Mouse (Mus musculus) cerebellum, postnatal 25 days (tissue): ENCODE measurements around the gene Gpr107.

Experiments used
- DNase-seq, 2 experiments: peaks; one replicate each; pipeline ENCODE4 v3.0.0; 2021; ENCODE audit warnings: mixed read lengths in 2 of 2

Gpr107 gene

GRCm38 (mm10) chr2:31151892-31152812 is at the start of gene Gpr107:
Gpr107 (plus strand) TSS chr2:31152316.
- DNase-seq = peak; percentile 79 to 85

- DNase-seq = peak in 1 of 2 experiments; percentile 41
Observed at GRCm38 (mm10) chr2:31103321-31103720, 48.8 kb upstream of the Gpr107 start.

DNA sequence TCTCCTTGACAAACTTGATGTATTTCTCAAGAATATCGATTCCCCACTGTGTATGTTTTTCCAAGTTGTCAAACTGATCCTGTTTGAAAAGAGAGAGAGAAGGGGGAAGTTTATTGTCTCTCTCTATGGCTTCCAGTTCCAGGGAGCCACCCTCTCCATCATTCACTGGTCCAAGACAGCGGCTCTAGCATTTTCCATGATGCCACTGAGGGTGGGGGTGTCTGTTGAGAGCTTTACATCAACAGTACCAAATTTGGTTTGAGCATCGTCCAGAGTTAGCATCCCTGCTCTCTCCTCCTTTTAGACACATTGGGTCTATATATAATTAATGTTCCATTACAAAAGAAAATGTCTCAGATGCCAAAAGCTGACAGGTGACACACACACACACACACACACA is 46.8 kb upstream of the Gpr107 start:
- peak in 1 of 2 experiments; percentile 33 for DNase-seq

- no peak for DNase-seq
Observed at GRCm38 (mm10) chr2:31106004-31106403, 46.1 kb upstream of the Gpr107 start.

- peak; percentile 91 to 92 for DNase-seq
Observed at GRCm38 (mm10) chr2:31106621-31107320, 45.3 kb upstream of the Gpr107 start.

DNA sequence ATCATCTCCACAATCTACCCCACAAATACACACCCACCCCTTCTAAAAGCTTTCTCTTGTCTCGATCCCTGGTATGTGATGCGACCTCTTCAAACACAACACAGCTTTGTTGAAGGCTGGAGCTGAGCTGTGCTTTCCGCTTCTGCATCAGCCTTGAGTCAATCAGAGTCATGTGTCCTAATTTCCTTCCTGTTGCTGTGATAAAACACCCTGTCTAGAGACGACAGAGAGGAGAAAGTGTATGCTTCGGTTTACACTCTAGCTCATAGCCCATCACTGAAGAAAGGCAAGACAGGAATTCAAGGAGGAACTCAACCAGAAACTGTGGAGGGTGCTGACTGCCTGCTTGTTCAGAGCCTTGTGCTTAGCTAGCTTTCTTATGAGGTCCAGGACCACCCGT is 43.9 kb upstream of the Gpr107 start:
- DNase-seq = no peak

GRCm38 (mm10) chr2:31109960-31110548 is 42.1 kb upstream of the Gpr107 start:
- no peak for DNase-seq

- no peak for DNase-seq
Observed at GRCm38 (mm10) chr2:31111685-31112084, 40.4 kb upstream of the Gpr107 start.

DNA sequence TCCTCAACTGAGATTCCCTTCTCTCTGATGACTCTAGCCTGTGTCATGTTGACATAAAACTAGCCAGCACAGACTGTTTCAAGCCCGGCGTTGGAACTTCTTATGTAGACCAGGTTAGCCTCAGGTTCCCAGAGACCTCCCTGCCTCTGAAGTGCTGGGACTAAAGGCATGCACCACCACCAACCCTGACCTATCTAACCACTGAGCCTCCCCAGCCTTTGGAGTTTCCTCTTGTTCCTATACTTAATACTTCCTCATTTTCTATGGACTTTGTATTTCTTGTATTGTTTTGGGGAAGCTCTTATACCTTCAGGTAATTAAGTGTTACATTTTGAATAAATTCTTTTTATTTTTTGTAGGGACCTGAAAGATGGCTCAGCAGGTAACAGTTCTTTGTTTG is 37.9 kb upstream of the Gpr107 start:
- no peak for DNase-seq

- DNase-seq = no peak
Observed at GRCm38 (mm10) chr2:31115091-31115942, 36.8 kb upstream of the Gpr107 start.

DNA sequence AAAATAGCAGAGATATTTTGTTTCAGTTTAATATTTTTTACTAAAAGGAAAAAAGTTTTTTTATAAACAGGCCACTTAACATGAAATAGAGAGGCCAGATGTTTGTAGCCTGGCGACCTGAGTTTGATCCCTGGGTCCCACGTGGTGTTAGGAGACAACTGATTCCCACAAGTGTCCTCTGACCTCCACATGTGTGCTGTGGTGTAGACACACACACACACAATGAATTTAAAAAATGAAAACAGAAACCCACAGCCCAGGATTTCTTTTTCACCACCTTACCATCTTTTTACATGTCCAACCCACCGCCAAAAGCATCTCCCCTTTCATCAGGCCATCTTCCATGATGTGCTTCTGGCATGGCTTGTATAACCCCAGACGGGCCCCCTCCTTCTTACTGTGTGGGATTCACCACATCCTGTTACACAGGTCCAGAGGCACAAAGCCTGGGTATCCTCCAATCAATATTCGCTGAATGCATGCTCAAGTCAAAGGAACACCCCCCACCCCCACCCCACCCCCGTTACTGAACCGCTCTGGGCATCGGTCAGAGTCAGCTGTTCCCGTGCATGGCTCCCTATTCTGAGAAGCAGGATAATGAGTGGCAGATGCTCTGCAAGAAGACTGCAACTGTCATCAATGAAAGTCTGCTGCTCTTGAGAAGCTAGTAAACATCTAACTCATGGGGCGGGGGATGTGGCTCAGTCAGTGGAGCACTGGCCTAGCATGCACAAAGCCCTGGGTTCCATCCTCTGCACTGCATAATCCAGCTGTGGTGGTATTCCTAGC is 36.0 kb upstream of the Gpr107 start:
- peak in 1 of 2 experiments; percentile 27 for DNase-seq

- DNase-seq = no peak
Observed at GRCm38 (mm10) chr2:31118211-31118610, 33.9 kb upstream of the Gpr107 start.

- DNase-seq = peak in 1 of 2 experiments; percentile 27
Observed at GRCm38 (mm10) chr2:31118639-31119380, 33.3 kb upstream of the Gpr107 start.

- peak; percentile 76 to 82 for DNase-seq
Observed at GRCm38 (mm10) chr2:31119795-31120194, 32.3 kb upstream of the Gpr107 start.

DNA sequence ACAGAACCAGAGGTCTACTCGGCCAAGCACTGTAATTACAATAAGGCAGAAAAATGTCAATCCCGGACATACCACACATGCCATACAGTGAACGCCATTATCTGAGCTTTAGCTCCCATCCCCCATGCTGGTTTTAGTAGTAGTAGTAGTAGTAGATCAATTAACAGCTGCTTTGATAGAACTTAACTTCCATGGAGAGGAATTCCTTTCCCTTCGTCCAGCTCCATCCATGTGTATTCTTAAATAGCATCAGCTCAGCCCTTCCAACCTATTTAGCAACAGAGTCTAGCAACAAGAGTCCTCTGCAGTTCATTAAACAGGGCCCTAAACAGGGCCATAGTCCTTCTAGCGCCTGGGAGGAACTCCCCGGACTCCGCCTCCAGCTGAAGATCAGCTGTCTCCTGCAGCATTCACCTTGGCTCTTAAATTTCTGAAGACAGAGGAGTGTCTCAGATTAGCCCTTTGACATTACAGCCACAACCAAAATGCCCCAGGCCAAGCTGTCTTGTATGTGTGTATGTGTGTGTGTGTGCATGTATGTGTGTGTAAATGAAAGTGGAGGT is 30.9 kb upstream of the Gpr107 start:
- no peak for DNase-seq

DNA sequence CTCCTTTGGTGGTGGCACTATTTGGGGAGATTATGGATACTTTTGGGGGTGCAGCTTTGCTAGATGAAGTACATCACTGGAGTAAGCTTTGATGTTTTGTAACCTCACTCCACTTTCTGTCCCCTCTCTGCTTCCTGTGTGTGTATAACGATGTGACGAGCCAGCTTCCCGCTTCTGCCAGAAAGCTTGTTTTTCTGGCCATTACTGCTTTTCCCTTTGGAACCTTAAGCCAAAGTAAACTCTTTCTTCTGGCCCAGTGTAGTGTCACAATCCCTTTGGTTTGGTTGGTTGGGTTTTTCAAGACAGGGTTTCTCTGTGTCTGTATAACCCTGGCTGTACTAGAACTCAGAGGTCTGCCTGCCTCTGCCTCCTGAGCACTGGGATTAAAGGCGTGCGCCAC is 29.3 kb upstream of the Gpr107 start:
- DNase-seq = no peak

GRCm38 (mm10) chr2:31123493-31123892 is 28.6 kb upstream of the Gpr107 start:
- no peak for DNase-seq

DNA sequence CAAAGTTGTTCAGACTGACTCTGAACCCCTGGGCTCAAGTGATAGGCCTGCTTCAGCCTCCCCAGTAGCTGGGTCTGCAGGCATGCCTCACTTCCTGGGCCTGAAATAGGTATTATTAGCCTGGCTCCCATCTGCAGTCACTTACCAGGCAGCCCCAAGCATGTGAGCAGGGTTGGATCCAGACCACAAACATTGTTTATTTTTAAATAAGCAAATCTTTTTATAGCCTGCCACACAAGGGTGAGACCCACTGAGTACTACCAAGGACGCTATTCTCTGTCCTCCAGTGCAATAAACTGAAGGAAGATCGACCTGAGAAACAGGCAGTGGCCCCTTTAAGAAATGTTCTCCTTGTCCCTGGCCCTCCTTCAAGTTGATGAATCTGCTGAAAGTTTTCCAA is 27.4 kb upstream of the Gpr107 start:
- no peak for DNase-seq

DNA sequence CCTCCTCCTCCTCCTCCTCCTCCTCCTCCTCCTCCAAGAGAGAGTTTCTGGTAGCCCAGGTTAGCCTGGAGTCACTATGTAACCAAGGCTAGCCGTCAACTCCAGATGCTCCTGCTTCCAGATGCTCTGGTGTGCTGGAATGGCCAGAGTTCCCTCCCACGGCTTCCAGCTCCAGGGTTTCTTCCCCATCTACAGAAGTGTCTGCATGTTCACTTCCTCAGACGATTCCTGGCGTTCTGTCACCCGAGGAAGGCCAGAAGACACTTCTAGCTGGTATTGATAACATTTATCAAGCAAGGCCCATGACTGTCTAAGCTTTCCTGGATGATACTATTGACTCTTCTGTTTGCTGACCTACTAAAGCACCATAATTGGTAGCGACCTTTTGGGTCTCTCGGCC is 27.0 kb upstream of the Gpr107 start:
- DNase-seq = no peak

DNA sequence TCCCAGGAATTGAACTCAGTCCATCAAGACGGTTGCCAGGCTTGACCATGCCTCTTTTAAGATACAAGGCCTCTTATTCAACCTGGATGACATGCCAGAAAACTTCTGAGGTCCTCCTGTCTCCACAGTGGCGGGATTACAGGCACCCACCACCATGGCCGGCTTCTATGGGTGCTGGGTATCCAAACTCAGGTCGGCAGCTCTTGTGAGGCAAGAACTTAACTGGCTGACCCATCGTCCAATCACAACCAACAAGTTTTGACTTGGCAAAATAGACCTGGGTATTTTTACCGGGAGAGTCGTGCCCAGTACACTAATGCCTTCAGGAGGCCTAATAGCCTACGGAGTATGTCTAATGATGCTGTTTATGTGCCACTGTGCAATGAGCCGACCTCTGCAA is 26.1 kb upstream of the Gpr107 start:
- peak in 1 of 2 experiments; percentile 9 for DNase-seq

DNA sequence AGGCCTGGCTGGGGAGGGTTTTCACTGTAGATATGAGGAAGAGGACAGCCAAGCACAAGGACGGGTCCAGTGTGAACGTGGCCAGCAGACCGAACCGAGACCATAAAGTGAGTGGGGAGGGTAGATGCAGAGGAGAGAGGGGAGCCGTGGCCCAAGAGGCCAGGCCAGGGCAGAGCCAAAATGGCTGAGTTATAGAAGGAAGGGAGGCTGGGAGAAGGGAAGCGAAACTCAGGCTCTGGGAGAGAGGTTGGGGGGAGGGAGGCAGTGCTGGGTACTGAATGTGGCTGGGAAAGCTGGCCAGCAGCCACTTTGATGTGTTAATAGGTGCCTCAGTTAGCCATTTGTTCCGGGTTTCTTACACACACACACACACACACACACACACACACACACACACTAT is 24.9 kb upstream of the Gpr107 start:
- DNase-seq = peak in 1 of 2 experiments; percentile 39
